Mouse (Mus musculus): ENCODE measurements around the gene Nup85.

GRCm38 (mm10) chr11:115609576-115609975 is 45.3 kb downstream of the Nup85 start:
- TF ChIP-seq POLR2A (IDR thresholded peaks at IDR 0.05; ENCODE audit: control insufficient read depth, low read depth, low read length) = no peak
- no peak for TF ChIP-seq CTCF (IDR thresholded peaks at IDR 0.05; ENCODE audit: control insufficient read depth, insufficient read depth, insufficient replicate concordance, low read depth, low read length)

All from testis, adult 2 months (tissue).